Mouse (Mus musculus) inflammation-experienced regulatory T-cells, adult 16 weeks (primary cell): ENCODE measurements around the gene Zmym3. TPM values are rescaled to one million over a fixed set of nuclear protein-coding genes. Genes with fewer than 3 reads are reported as not detected.

ENCODE experiments used
- polyA plus RNA-seq: library from polyadenylated mRNA; unstranded; fragments of 100-300 nt; shearing (Covaris generic); gene quantifications from one replicate; pipeline ENCODE4 v1.2.1, GENCODE M21; 2017

The Zmym3 gene
- polyA plus RNA-seq = 21.8 TPM

DNA sequence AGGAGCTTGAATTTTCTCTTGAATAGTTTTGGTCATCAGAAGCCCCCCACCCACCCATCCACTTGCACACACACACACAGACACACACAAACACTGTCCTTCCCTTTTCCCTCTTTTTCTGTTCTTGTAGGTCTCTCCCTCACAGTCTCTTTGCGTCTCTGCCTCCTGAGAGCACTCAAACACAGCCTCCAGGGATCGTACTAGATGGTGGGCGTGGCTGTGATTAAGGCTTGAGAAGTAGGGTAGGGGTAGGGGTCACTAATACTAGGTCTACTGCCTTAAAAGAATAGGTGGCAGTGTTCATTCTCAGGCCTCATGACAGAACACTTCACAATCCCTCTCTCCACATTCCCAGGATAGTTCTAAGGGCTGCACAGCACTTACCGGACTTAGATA lies at the start of gene Zmym3:
Gene Zmym3 (minus strand): TSS at position 150 of the 396 bp plus-strand sequence.

GRCm38 (mm10) chrX:101448886-101449475 lies 28.3 kb upstream of the Zmym3 start, which contains the start of gene Itgb1bp2:
TSS of gene Itgb1bp2 (plus strand) at chrX:101449088.

GRCm38 (mm10) chrX:101429142-101429949 lies 8.7 kb upstream of the Zmym3 start, which contains the start of gene Nono:
TSS of gene Nono (plus strand) at chrX:101429318.

DNA sequence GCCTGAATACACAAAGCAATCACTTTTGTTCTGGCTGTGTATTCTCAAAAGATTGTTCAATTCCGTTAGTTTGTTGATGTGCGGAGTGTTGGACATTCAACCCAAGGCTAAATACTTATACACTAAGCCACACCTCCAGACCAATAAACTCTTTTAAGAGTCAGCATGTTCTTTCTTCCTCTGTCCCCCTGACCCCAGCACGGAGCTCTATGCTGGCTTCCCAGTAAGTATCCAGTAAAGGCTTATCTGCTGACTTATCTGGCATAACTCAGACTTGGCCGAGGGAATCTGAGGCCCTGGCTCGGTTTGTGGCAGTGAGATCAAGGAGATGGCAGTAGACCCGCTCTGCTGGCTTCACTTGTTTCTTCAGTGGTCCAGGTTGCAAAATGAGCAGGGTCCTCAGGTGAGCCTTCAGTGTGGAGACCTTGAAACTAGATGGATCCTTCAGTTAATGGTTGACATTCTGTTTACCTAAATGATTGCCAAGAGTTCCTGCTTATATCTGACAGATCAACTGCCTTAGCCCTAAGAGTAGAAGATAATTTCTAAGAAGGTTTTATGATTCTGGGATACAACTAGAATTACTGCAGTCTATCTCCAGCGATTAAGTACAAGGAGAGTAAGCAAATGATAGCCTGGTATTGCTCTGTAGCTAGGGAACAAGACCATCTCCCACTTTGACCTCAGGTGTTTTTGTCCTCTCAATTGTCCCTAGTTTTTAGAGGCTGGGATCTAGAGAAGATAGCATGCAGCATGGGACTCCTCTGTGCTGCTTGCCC lies 44.3 kb downstream of the Zmym3 start, which contains the start of gene Gjb1:
Gene Gjb1 (plus strand): TSS at position 189 of the 779 bp plus-strand sequence.

Other genes starting within 250 kb of the Zmym3 start
- 60.7 TPM for gene Snx12, start 198.3 kb downstream of the Zmym3 start, polyA plus RNA-seq
- 2.0 TPM for gene Foxo4, start 166.3 kb downstream of the Zmym3 start, polyA plus RNA-seq
- 4.8 TPM for gene Gm614, start 156.9 kb downstream of the Zmym3 start, polyA plus RNA-seq
- gene Il2rg, start 152.6 kb downstream of the Zmym3 start, polyA plus RNA-seq = 1,777 TPM
- gene Gm20489, start 151.8 kb downstream of the Zmym3 start, polyA plus RNA-seq = not detected
- 99.2 TPM for gene Med12, start 146.8 kb downstream of the Zmym3 start, polyA plus RNA-seq
- 0.07 TPM for gene Nlgn3, start 121.7 kb downstream of the Zmym3 start, polyA plus RNA-seq
- gene Gjb1, start 44.5 kb downstream of the Zmym3 start, polyA plus RNA-seq = not detected
- gene Nono, start 8.5 kb upstream of the Zmym3 start, polyA plus RNA-seq = 343 TPM
- 0.56 TPM for gene Itgb1bp2, start 28.2 kb upstream of the Zmym3 start, polyA plus RNA-seq
- 34.7 TPM for gene Taf1, start 111.9 kb upstream of the Zmym3 start, polyA plus RNA-seq
- 392 TPM for gene Ogt, start 219.2 kb upstream of the Zmym3 start, polyA plus RNA-seq